Mouse (Mus musculus): ENCODE data around the gene Olfr632. TPM values are rescaled to one million over a fixed set of nuclear protein-coding genes. Genes with fewer than 3 reads are reported as not detected.

Gene Olfr632
- not detected for polyA plus RNA-seq (2017; shearing (Covaris generic))

GRCm38 (mm10) chr7:103934264-103934663 is at the start of gene Olfr632:
Olfr632 (plus strand) TSS chr7:103934347.

DNA sequence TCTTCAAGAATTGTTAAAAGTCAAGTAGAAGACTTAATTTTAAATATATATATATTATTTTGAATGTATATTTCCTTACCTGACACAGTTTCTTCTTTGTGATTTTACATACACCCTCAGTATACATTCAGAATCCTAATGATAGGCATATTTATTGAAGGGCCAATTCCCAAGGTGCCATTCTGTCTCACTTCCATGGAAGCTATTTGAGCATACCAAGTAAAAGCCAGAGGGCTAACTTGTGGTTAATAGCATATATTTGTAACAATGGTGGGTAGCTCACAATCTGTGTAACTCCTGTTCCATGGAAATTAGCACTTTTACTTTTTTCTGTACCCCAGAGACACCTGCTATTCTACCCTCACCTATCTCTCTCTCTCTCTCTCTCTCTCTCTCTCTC is 48.0 kb upstream of the Olfr632 start, which contains the start of gene Olfr66:
Gene Olfr66 (minus strand): TSS at position 101 of the 400 bp plus-strand sequence.

DNA sequence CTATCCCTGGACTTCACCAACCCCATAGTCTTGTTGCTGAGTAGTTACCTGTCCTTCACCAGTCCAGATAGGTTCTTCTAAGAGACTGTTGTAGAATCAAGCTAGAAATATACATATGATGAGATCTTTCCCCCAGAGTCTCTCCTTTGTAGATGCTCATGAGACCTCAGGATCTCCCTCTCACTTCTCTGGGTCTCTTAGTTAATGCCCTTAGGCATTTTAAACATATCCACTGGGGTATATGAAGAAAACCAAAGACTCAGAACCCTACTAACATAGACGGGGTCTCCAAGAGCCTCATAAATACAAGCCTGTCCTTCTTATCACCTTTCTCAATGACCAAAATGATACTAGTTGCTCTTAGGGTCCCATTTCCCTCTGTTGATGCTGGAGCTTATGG is 39.8 kb upstream of the Olfr632 start, which contains the start of gene Olfr64:
Gene Olfr64 (minus strand): TSS at position 101 of the 400 bp plus-strand sequence.

GRCm38 (mm10) chr7:103903187-103903586 is 31.0 kb upstream of the Olfr632 start, which contains the start of gene Olfr65:
Olfr65 (plus strand) TSS chr7:103903487.

GRCm38 (mm10) chr7:103928525-103928924 is 5.6 kb upstream of the Olfr632 start, which contains the start of gene Olfr631:
Olfr631 (plus strand) TSS chr7:103928825.

DNA sequence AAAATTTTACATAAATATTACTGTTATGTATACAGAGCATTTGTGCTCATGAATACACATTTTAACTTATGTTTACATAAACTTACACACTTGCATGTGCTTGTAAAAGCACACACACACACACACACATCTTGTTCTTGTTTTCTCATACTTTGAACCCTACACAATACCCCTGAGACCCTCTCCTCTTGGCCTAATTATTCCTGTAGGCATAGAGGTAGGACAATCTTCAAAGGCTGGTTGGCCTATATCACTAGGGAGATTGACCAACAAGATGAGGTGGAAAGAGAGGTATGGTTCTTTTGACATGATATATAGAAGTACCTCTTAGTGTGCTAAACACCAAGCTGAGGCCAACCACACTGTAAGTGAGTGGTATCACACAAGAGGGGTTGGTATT is 10.0 kb downstream of the Olfr632 start, which contains the start of gene Olfr633:
Gene Olfr633 (plus strand): TSS at position 301 of the 400 bp plus-strand sequence.

DNA sequence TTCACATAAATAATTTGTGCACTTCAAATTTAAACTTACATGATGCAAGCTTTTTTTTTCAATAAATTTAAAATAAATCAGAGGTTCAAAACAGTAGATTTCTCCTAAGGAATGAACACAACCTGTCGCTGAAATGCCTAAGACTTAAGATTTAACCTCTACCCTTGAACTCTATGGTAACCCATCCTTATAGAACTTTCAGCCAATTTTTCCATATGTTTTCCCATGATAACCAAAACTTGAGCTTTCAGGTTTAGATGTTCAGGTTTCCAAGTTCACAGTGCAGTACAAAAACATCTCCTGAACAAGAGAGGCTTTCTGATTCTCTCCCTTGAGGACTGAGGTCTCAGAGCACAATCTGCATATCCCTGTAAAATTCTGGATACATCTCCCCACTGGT is 36.7 kb downstream of the Olfr632 start, which contains the start of gene Olfr635:
Gene Olfr635 (plus strand): TSS at position 301 of the 400 bp plus-strand sequence.

Other genes with a start within 250 kb of the Olfr632 start
- gene Olfr243, start 219.7 kb upstream of the Olfr632 start, polyA plus RNA-seq (2017; shearing (Covaris generic)), result not detected
- gene Olfr628, start 204.0 kb upstream of the Olfr632 start, polyA plus RNA-seq (2017; shearing (Covaris generic)), result not detected
- not detected for gene Olfr629, start 189.4 kb upstream of the Olfr632 start, polyA plus RNA-seq (2017; shearing (Covaris generic))
- not detected for gene Olfr630, start 177.0 kb upstream of the Olfr632 start, polyA plus RNA-seq (2017; shearing (Covaris generic))
- gene Olfr69, start 162.8 kb upstream of the Olfr632 start, polyA plus RNA-seq (2017; shearing (Covaris generic)), result not detected
- not detected for gene Olfr68, start 154.6 kb upstream of the Olfr632 start, polyA plus RNA-seq (2017; shearing (Covaris generic))
- not detected for gene Olfr67, start 142.5 kb upstream of the Olfr632 start, polyA plus RNA-seq (2017; shearing (Covaris generic))
- gene Hbb-bt, start 120.4 kb upstream of the Olfr632 start, polyA plus RNA-seq (2017; shearing (Covaris generic)), result 122 TPM
- 599 TPM for gene Hbb-bs, start 106.3 kb upstream of the Olfr632 start, polyA plus RNA-seq (2017; shearing (Covaris generic))
- gene Hbb-bh2, start 93.8 kb upstream of the Olfr632 start, polyA plus RNA-seq (2017; shearing (Covaris generic)), result not detected
- not detected for gene Hbb-bh1, start 91.2 kb upstream of the Olfr632 start, polyA plus RNA-seq (2017; shearing (Covaris generic))
- not detected for gene Hbb-y, start 81.1 kb upstream of the Olfr632 start, polyA plus RNA-seq (2017; shearing (Covaris generic))
- gene Olfr66, start 48.1 kb upstream of the Olfr632 start, polyA plus RNA-seq (2017; shearing (Covaris generic)), result not detected
- gene Olfr64, start 39.9 kb upstream of the Olfr632 start, polyA plus RNA-seq (2017; shearing (Covaris generic)), result not detected
- gene Olfr65, start 30.9 kb upstream of the Olfr632 start, polyA plus RNA-seq (2017; shearing (Covaris generic)), result not detected
- gene Olfr631, start 5.5 kb upstream of the Olfr632 start, polyA plus RNA-seq (2017; shearing (Covaris generic)), result not detected
- gene Olfr633, start 10.1 kb downstream of the Olfr632 start, polyA plus RNA-seq (2017; shearing (Covaris generic)), result not detected
- gene Olfr635, start 36.8 kb downstream of the Olfr632 start, polyA plus RNA-seq (2017; shearing (Covaris generic)), result 0.04 TPM
- gene Olfr638, start 64.4 kb downstream of the Olfr632 start, polyA plus RNA-seq (2017; shearing (Covaris generic)), result not detected
- gene Olfr639, start 83.0 kb downstream of the Olfr632 start, polyA plus RNA-seq (2017; shearing (Covaris generic)), result not detected
- gene Olfr640, start 91.2 kb downstream of the Olfr632 start, polyA plus RNA-seq (2017; shearing (Covaris generic)), result not detected
- not detected for gene Olfr641, start 101.1 kb downstream of the Olfr632 start, polyA plus RNA-seq (2017; shearing (Covaris generic))
- gene Olfr642, start 118.3 kb downstream of the Olfr632 start, polyA plus RNA-seq (2017; shearing (Covaris generic)), result not detected
- gene 4930516K23Rik, start 127.1 kb downstream of the Olfr632 start, polyA plus RNA-seq (2017; shearing (Covaris generic)), result 0.12 TPM
- gene Olfr644, start 137.5 kb downstream of the Olfr632 start, polyA plus RNA-seq (2017; shearing (Covaris generic)), result not detected
- not detected for gene Olfr645, start 151.1 kb downstream of the Olfr632 start, polyA plus RNA-seq (2017; shearing (Covaris generic))
- gene Olfr646, start 170.5 kb downstream of the Olfr632 start, polyA plus RNA-seq (2017; shearing (Covaris generic)), result not detected
- not detected for gene Ubqln5, start 195.5 kb downstream of the Olfr632 start, polyA plus RNA-seq (2017; shearing (Covaris generic))
- gene Olfr643, start 203.1 kb downstream of the Olfr632 start, polyA plus RNA-seq (2017; shearing (Covaris generic)), result not detected
- gene Ubqln3, start 208.9 kb downstream of the Olfr632 start, polyA plus RNA-seq (2017; shearing (Covaris generic)), result not detected
- gene Ubqlnl, start 216.2 kb downstream of the Olfr632 start, polyA plus RNA-seq (2017; shearing (Covaris generic)), result not detected
- not detected for gene Olfm5, start 230.5 kb downstream of the Olfr632 start, polyA plus RNA-seq (2017; shearing (Covaris generic))
- 0.17 TPM for gene Olfr648, start 249.0 kb downstream of the Olfr632 start, polyA plus RNA-seq (2017; shearing (Covaris generic))